Mouse (Mus musculus): ENCODE measurements around the gene Gm20894. TPM values are rescaled to one million over a fixed set of nuclear protein-coding genes. Genes with fewer than 3 reads are reported as not detected.
"Not testable (repeated sequence)": the region's sequence is repeated elsewhere in the genome, so short reads cannot be mapped to it uniquely, and the experiment has no call there.

Gm20894 gene
- polyA plus RNA-seq (2015; fragmentation: Nextera tagmentation; extraction: Ambion mirVana) = not detected in 2 replicates

DNA sequence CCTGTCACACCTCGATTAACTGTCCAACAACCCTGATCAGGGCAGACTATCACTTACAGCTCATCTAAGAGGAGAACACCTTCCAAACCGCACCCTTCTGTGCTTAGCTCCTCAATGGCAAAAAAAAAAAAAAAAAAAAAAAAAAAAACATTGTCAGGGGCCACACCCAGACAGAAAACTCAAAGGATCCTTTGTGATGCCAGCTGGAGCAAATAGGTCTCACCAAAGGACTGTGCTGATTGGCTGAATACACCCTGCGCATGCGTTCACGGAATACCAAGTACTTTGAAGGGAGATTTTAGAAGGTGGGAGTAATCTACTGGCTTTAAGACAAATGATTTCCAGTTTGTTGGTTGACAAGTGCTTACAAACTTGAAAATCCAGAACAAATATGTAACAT lies at the start of gene Gm20894:
Gene Gm20894, minus strand, starts transcription at position 101 of the 400 bp plus-strand sequence.
- not testable (repeated sequence) for H3K4me2 ChIP-seq; H3K9me3 ChIP-seq (replicated peaks); H3K27me3 ChIP-seq; H3K9ac ChIP-seq; H3K4me3 ChIP-seq (replicated peaks); H3K27ac ChIP-seq (replicated peaks); H3K36me3 ChIP-seq (replicated peaks); H3K4me1 ChIP-seq (replicated peaks); ATAC-seq (ENCODE audit: insufficient read depth)
- no CpG with 5 or more reads among the region's 5 CpGs for WGBS (ENCODE audit: insufficient replicate concordance)

Data from liver, embryonic 15.5 days (tissue).